Mouse (Mus musculus): Measurements from ENCODE around the gene Traf7. TPM values are rescaled to one million over a fixed set of nuclear protein-coding genes. Genes with fewer than 3 reads are reported as not detected.

The Traf7 gene
- polyA plus RNA-seq, 2 experiments from 2014 or later: 52.8 to 72.1 TPM

DNA sequence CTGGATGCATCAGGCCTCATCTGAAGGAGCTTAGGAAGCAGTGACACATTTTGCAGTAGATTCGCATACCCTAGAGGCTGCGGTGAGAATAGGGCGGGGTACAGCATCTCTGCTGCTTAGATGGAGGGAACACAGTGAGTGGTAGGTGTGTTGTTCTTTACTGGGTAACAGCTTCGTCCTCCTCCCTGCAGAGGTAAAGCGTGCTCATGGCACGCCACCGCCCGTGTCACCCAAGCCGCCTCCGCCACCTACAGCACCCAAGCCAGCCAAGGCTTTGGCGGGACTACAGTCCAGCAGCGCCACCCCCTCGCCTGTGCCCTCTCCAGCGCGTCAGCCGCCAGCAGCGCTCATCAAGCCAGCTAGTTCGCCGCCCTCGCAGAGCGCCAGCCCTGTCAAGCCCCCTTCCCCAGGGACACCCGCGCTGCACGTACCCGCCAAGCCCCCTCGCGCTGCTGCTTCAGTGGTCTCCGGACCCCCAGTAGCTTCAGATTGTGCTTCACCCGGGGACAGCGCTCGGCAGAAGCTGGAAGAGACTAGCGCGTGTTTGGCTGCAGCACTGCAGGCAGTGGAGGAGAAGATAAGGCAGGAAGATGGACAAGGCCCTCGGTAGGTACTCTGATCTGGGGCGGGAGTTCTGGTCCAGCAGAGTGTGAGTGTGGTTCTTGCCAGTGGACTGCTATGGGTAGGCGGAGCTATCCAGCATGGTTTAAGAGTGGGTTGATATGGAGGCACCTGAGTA is 21.2 kb downstream of the Traf7 start:
- no peak for ATAC-seq

DNA sequence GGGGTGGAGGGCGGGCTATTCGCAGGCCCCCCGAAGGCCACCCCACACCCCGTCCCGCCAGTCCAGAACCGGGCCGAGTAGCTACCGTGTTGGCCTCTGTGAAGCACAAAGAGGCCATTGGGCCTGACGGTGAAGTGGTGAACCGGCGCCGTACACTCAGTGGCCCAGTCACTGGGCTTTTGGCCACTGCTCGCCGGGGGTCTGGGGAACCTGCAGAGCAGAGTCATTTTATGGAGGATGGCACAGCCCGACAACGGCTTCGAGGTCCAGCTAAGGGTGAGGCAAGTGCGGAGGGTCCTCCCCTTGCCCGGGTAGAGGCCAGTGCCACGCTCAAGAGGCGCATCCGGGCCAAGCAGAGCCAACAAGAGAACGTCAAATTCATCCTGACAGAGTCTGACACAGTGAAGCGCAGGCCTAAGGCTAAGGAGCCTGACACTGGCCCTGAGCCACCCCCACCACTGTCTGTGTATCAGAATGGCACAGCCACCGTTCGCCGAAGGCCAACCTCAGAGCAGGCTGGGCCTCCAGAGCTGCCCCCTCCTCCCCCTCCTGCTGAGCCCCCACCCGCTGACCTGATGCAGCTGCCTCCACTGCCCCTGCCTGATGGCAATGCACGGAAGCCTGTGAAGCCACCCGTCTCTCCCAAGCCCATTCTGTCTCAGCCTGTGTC is 22.3 kb downstream of the Traf7 start:
- ATAC-seq: no peak

DNA sequence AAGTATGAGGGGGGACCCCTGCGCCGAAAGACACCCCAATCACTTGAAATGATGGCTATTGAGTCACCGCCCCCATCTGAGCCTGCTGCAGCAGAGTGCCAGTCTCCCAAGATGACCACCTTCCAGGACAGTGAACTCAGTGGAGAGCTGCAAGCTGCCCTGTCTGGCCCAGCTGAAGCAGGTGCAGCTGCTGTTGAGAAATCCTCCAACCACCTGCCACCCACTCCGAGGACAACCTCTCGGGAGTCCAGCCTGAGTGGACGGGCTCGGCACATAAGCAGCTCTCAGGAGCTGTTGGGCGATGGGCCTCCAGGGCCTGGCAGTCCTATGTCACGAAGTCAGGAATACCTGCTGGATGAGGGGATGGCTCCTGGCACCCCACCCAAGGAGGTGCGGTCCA is 23.7 kb downstream of the Traf7 start:
- no peak for ATAC-seq

GRCm38 (mm10) chr17:24502208-24502607 is 25.5 kb downstream of the Traf7 start:
- no peak for ATAC-seq

- ATAC-seq: no peak
Observed at GRCm38 (mm10) chr17:24496026-24496425, 31.7 kb downstream of the Traf7 start.

DNA sequence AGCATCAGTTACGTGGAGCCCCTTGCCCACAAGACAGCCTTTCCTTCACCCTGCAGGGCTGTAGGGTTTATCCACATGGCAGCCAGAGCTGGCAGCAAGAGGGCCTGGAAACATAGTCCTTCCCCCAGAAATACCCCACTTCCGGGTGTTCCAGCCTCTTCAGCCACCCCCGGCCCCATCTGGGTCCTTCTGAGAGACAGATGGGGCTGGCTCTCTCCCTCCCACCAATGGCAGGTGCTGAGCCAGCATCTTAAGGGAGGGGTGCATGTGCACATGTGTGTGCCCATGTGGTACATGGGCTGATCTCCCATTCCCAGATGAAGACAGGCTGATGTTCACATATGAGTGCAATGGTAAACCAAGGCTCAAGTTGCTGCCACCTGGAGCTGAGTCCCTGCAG is 32.3 kb downstream of the Traf7 start:
- ATAC-seq: no peak

DNA sequence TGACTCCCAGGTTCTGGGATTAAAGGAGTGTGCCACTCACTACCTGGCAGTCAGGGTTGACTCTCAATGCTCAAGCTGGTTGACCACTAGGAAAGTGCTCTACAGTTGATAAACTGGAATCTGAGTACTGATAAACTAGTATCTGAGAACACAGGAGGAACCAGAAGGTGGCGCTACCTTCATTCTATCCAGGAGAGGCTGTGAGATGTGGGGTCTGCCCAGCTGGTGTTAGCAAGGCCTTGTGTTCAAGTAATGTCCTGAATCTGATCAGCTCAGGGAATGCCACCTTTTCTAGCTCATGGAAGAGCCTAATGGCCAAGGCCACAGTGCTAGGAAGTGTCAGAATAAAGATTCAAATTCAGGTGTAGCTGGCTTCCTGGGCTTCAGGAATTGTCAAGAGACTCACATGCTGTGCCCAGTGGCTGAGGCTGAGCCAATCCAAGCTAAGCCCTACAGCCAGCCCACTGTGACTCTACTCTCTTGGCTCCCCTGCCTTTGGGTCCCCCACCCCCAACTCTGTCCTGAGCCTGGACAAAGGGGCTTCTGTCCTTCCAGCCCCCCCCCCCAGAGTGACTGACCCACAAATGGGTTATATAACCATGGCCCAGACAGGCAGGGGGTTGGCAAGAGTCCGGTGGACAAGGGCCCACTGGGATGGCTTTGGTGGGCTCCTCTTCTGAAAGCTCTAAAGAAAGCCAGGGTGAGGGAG is 33.0 kb downstream of the Traf7 start:
- no peak for ATAC-seq

DNA sequence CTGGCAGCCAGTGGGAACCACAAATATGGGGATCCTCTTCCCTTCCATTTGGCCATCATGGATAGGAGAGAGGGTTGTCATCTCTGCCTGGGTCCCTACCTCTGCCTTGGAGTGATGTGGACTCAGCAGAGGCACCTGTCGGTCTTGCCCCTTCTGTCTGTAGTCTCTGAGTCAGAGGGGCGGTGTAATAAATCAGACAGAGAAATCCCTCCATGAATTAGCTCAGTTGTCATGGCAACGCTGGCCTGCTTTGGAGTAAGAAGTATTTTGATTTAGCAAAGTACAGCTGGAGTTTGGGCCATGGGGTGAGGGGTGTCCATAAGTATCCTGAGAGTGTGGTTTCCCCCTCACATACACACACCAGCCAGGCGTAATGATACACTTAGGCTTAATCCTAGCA is 37.3 kb downstream of the Traf7 start:
- ATAC-seq: no peak

DNA sequence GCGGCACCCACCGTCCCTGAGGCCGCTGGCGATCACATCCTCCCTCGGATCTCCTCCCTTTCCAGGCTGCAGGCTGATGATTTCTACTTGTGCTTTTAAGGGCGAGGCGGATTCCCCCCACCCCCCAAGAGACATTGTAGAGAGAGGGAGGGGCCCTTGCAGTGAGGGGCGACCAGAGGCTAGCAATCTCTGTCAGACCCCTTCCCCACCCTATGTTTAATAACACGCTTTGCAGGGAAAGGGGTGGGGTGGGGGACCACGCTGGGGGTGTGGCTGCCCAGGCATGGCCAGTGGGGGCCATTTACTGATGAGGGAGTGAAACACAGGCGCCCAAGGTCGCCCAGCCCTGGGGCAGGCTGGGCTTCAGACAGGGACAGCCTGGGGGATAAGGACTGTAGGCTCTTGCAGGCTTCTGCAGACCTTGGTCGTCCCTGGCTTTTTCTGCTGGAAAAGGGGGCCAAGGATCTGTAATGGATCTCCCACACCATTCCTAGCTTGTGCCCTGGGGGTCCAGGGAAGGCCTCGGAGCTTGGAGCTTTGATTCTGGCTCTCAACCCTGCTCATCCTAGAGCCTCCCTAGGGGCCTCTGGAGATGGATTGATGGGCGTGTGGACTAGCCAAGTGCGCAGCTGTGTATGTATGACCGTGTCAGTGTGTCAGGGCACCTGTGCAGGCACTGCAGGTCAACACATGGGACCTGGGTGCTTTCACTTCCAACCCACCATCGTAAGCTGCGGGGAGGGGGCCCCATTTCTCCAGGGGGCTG is 38.3 kb downstream of the Traf7 start:
- no peak for ATAC-seq

GRCm38 (mm10) chr17:24488662-24489264 is 39.0 kb downstream of the Traf7 start:
- peak; percentile 43 for ATAC-seq

GRCm38 (mm10) chr17:24488186-24488661 is 39.5 kb downstream of the Traf7 start, which contains the start of gene Caskin1:
Gene Caskin1, plus strand, starts transcription at chr17:24488601.
- no peak for ATAC-seq

GRCm38 (mm10) chr17:24485090-24485860 is 42.5 kb downstream of the Traf7 start:
- no peak for ATAC-seq

- no peak for ATAC-seq
Observed at GRCm38 (mm10) chr17:24483495-24483894, 44.2 kb downstream of the Traf7 start.

DNA sequence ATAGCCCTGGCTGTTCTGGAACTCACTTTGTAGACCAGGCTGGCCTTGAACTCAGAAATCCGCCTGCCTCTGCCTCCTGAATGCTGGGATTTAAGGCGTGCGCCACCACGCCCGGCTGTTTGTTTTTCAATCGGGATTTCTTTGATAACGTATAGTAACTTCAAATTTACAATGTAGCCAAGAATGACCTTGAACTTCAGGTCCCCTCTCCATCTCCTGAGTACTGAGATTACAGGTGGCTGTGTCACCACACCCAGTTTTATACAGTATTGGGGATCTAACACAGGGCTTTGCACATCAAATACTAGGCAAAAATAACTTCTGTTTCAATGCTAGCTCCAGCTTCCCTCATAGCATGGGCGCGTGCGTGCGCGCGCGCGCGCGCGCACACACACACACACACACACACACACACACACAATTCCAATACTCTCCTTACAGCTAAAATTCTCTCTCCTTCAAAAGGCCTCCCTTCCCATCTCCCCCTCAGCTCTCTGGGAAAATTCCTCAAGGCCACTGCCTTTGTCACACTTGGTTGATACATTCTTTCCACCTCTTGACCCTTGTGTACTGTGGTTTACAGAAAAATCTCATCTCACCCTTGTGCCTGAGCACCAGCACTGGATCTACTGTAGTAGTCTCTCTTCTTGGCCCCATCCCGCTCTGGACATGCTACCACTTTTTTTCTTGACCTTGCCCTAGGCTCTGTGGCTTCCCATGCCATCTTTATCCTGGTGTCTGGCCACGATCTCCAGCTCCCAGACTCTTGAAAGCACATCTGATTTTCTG is 46.5 kb downstream of the Traf7 start:
- ATAC-seq: no peak

DNA sequence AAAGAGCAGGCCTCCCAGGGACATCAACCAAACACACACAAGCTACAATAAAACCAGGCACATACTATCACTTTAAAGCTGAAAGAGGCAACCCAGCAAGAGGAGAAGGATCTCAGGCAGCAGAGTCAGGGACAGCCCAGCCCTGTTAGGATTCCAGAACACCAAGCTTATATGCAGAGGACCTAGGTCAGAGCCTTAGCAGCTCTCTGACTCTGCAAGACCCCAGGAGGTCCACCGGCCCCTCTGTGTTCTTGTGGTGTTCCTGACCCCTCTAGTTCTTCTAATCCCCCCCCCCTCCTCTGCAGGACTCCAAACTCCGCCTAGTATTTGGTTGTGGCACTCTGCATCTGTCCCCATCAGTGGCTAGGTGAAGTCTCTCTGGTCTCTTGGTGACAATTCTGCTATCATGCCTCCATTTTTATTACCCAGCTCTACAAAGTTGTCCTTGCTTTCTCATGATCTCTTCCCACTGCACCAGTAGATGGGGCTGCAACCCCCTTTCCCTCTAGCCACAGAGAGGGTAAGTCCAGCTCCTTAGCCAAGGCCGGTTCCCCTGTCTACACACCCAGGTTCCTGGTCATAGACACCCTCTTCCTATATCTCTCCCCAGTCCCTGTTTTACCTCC is 47.4 kb downstream of the Traf7 start:
- ATAC-seq: no peak

DNA sequence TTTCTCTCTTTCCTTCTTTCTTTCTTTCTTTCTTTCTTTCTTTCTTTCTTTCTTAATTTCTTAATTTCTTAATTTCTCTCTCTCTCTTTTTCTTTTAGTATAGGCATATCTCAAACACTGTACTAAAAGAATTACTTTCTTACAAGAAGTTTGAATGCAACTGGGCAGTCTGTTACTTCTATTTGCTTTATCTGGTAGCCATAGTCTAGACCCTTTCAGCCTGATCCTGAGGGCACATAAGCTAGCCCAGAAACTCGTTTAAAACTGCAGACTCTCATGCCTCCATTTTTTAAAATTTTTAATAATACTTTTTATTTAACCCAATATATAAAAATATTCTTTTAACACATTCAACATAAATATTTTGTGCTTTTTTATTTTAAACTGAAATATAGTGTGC is 48.3 kb downstream of the Traf7 start:
- ATAC-seq: no peak

DNA sequence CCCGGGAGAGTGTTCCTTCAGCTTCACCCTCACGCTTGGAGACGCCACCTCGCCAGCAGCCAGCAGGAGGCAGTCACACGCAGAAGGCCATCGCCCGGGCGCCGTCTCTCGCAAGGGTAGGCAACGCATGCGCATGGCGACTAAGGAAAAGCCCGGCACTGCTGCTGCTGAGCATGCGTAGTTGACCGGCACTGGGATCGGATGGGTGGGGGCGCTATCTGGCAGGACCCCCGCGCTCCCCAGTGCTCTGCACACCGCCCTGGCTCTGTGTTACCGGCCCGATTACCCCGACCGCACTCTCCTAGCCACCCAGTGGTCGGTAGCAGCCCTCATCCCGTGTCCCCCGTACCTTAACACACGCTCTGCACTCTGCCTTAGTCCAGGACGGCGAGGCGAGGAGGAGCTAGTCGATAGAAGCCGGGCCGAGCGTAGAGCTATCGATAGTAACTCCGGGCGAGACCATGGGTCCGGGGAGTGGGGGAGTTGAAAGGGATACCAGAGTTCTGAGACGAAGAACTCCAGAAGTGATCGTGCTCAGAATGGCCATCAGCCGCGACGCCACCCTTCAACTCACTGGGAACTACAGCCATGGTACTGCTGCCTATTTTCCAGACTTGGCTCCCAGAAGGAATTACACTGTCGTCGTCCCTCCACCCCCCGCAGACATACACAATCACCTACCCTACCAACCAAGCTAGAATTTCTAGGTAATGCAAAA is 48.9 kb downstream of the Traf7 start, which contains the start of gene Mlst8:
Gene Mlst8 (minus strand): TSS at position 416 of the 718 bp plus-strand sequence.
- peak; percentile 94 for ATAC-seq

DNA sequence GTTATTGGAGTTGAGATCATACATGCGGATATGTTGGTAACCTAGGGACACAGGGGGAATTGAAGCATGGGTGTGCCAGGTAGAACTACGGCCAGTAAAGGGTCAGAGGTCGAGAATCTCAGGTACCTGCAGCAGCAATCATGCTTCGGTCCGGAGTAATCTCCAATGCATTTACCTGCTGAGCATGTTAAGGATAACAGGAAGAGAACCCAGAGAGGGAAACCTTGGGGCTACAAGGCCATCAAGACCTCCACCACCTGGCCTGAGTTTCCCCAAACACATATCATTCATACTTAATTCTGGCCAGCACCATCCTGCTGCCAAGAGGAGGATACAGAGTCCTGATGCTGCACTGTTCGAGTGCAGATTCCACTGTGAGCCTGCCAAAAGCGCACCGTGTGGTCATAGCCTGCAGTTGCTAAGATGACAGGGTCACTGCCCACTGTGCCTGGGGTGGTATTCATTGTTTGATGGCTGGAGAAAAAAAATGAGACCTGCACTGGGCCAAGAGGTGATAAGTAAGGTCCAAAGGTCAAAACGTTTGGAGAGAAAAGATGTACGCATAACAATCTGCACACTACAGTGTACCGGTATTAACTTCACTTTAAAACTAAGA is 49.6 kb downstream of the Traf7 start:
- no peak for ATAC-seq

Data from CD4-positive, CD25-positive, alpha-beta regulatory T cell, adult 4 months (primary cell).